Mouse (Mus musculus) embryonic fibroblast, embryonic 13.5 days (primary cell): Measurements from ENCODE around the gene Drg1. TPM values are rescaled to one million over a fixed set of nuclear protein-coding genes. Genes with fewer than 3 reads are reported as not detected.
"Not testable (repeated sequence)": the region's sequence is repeated elsewhere in the genome, so short reads cannot be mapped to it uniquely, and the experiment has no call there.

Source experiments
- H3K27ac ChIP-seq: 2 replicates; pipeline ENCODE4 v1.5.1; 2012; ENCODE audit warnings: low read length, control low read depth, inconsistent platforms; ENCODE audit not compliant: insufficient read depth
- H3K4me1 ChIP-seq: 2 replicates; pipeline ENCODE4 v1.6.1; 2011; ENCODE audit warnings: low read length; ENCODE audit not compliant: control insufficient read depth, insufficient read depth
- H3K4me3 ChIP-seq: 2 replicates; pipeline ENCODE4 v1.5.1; 2011; ENCODE audit warnings: mild to moderate bottlenecking, control low read depth, low read length; ENCODE audit not compliant: insufficient read depth
- polyA plus RNA-seq: library from polyadenylated mRNA; stranded (reverse); fragments of >200 nt; gene quantifications from 2 replicates; pipeline ENCODE4 v1.2.4, GENCODE M21; 2011; ENCODE audit warnings: low read depth; ENCODE audit not compliant: missing spikeins, insufficient read length

The Drg1 gene
- polyA plus RNA-seq, 1 experiment: 112 TPM

DNA sequence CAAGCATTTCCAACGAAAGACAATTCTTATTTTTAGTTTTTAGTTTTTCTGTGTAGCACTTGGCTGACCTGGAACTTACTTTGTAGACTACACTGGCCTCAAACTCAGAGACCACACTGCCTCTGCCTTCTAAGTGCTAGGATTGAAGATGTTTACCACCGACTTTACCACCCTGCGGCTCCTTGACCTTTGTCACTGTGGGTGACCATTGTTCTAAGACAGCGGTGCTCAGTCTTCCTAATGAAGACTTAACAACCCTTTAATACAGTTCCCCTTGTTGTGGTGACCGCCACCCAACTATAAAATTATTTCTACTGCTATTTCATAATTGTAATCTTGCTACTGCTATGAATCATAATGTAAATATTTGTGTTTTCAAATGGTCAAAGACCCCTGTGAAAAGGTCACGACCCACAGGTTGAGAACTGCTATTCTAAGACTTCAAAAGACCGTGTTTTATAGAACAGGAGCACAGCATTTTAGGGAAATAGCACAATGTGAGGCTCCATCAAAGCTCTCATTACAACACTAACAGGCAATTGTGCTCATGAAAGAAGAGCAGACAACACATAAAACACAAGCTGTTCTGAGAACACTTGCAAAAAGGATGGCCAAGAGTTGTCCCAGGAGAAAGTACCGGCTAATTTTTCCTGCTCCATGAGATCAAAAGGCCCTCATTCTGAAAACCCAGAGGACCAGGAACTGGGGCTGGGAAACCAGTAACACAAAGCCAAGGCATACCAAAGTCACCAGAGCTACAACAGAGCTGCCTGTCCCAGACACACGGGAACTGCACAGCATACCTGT, 120.7 kb downstream of the Drg1 start:
- H3K27ac ChIP-seq, H3K4me3 ChIP-seq, H3K4me1 ChIP-seq: not testable (repeated sequence)

DNA sequence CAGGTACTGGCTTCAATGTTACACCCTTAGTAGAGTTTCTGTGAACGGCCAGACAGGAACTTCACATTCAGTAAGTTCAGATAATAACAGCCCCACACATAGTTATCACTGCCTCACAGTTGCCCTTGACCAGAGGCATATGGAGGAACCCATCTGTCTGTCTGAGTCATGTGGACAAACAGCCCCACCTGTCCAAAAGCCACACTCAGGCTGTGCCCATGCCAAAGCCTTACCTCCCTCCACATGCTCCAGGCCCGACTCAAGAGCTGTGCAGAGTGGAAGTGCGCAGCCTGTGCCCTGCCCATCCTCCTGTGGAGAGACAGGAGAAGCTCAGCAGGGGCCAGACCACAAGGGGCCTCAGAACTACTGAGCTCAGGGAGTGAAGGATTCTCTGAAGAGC, 122.2 kb downstream of the Drg1 start:
- not testable (repeated sequence) for H3K4me1 ChIP-seq, H3K4me3 ChIP-seq, H3K27ac ChIP-seq

DNA sequence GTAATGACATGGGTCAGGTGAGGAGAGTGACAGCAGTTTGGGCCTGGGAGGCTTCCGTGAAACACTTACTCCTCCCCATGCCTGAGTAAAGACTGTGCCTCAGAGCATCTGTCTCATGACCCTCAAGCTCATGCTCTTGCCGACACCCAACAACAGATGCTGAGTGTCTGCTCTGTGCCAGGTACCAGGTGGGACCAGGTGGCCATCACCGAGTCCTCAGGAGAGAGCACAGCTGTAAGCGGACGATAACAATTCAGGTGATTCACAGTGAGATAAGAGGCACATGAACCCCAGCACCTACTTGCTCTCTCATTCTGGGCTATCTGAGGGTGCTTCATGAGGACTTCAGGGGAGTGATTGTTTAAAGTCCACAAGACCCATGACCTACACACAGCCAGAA, 123.8 kb downstream of the Drg1 start:
- not testable (repeated sequence) for H3K4me3 ChIP-seq, H3K27ac ChIP-seq

DNA sequence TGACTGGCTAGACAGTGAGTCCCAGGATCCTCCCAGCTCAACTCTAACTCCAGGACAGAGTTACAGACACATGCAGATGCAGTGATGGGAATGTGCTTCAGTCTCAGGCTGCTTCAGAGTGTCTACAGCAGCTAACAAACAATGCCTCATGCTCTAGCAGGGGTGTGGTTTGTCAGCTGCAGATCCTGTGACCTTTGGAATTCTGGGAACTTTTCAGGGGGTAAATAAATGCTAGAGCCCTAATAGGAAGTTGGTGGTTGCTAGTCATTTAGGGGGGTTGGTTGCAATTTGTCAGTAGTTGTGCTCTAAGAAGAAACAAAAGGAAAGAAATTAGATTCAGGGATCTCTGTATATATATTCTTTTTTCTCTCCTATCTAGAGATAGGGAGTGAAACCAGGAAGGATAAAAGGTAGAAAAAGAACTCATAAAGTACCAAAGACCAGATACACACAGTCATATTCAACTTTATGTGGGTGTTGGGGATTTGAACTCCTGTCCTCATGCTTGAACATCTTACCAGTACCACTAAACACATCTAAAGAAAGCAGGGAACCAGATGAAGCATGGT, 125.2 kb downstream of the Drg1 start:
- H3K4me3 ChIP-seq, H3K4me1 ChIP-seq, H3K27ac ChIP-seq: not testable (repeated sequence)

More for the DNA sequence above, 123.8 kb downstream of the Drg1 start:
- not testable (repeated sequence) for H3K4me1 ChIP-seq

DNA sequence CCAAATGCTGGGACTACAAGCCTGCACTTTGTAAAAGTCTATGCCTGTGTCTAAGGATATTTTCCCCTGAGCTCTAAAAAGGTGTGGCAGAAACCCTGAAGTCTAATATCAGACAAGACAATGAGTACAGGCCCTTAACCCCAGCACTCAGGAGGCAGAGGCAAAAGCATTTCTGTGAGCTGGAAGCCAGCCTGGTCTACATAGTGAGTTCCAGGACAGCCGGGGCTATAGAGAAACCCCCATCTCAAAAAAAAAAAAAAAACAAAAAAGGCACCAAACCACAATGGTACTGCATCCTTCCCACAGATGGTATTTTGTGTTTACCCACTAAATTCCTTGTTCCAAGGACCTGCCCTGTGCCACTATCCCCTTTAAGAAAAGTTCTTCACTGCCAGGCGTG, 127.9 kb downstream of the Drg1 start:
- not testable (repeated sequence) for H3K27ac ChIP-seq, H3K4me3 ChIP-seq, H3K4me1 ChIP-seq

Other genes starting within 250 kb of the Drg1 start
- 17.1 TPM in 2 replicates for gene Sfi1, start 73.0 kb downstream of the Drg1 start, polyA plus RNA-seq
- gene Eif4enif1, start 64.0 kb downstream of the Drg1 start, polyA plus RNA-seq: 57.2 and 71.9 TPM in 2 replicates
- gene Patz1, start 22.5 kb upstream of the Drg1 start, polyA plus RNA-seq: 23.4 and 26.5 TPM in 2 replicates
- 21.1 and 22.8 TPM in 2 replicates for gene Pik3ip1, start 64.0 kb upstream of the Drg1 start, polyA plus RNA-seq
- gene Limk2, start 142.8 kb upstream of the Drg1 start, polyA plus RNA-seq: 58.3 and 68.6 TPM in 2 replicates
- 27.3 and 30.9 TPM in 2 replicates for gene Rnf185, start 185.9 kb upstream of the Drg1 start, polyA plus RNA-seq
- gene Pla2g3, start 221.9 kb upstream of the Drg1 start, polyA plus RNA-seq: 0.25 TPM in 1 of 2 replicates, not detected in the other
- not detected in 2 replicates for gene Inpp5j, start 238.4 kb upstream of the Drg1 start, polyA plus RNA-seq
- 148 and 152 TPM in 2 replicates for gene Selenom, start 248.3 kb upstream of the Drg1 start, polyA plus RNA-seq